Mouse (Mus musculus) lung, adult 2 months (tissue): ENCODE results near the gene Coq10b.

Experiments used
- CTCF ChIP-seq: fragments of 200-500 bp; IDR thresholded peaks from 2 replicates; pipeline ENCODE4 v1.5.1; 2011; ENCODE audit warnings: mild to moderate bottlenecking, low read length, control low read depth; ENCODE audit not compliant: insufficient read depth
- POLR2A ChIP-seq: fragments of 200-500 bp; IDR thresholded peaks from 2 replicates; pipeline ENCODE4 v1.6.1; 2011; ENCODE audit warnings: low read depth, mild to moderate bottlenecking, control low read depth, low read length, borderline replicate concordance; ENCODE audit errors: extremely low read depth

DNA sequence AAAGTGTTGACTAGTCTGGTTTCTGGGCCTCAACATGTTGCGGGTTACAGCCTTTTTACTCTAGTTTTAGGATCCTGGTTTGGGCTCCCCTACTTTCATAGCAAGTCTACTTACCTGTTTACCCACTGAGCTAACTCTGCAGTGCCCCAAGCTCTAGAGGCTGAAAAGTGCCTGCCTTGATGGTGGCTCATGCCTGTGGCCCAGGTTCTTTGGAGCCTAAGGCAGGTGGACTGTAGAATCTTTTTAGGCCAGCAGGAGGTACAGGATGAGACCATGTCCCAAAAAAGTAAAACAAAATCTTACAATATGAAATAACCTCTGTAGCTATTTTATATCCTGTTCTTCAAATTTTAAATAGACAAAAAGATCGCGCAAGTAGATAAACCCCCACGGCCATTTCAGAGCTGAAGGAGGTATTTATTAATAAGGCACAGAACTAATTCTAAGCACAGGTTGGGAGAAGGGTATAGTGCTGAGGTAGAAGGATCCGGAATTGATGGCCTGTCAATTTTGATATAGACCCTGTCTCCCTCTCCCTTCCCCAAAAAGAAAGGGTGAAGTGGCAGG, 37.0 kb downstream of the Coq10b start:
- no peak for TF ChIP-seq CTCF
- TF ChIP-seq POLR2A = no peak
